Mouse (Mus musculus) C2C12 (cell line): ENCODE measurements around the gene Srms.

Source experiments
- CTCF ChIP-seq: IDR thresholded peaks from one replicate; pipeline ENCODE4 v1.5.1; 2011; ENCODE audit not compliant: control insufficient read depth, insufficient read depth, insufficient read length
- MAX ChIP-seq: IDR thresholded peaks from one replicate; pipeline ENCODE4 v1.6.1; 2011; ENCODE audit warnings: mild to moderate bottlenecking, control low read depth
- USF1 ChIP-seq: IDR thresholded peaks from one replicate; pipeline ENCODE4 v1.6.1; 2011; ENCODE audit warnings: low read depth, mild to moderate bottlenecking, control low read depth, moderate library complexity

GRCm38 (mm10) chr2:181159771-181160170, 53.2 kb downstream of the Srms start:
- no peak for TF ChIP-seq CTCF
- no peak for TF ChIP-seq MAX
- no peak for TF ChIP-seq USF1
